ENCODE assay signal across 8 mouse cellular contexts in the genomic region with DNA sequence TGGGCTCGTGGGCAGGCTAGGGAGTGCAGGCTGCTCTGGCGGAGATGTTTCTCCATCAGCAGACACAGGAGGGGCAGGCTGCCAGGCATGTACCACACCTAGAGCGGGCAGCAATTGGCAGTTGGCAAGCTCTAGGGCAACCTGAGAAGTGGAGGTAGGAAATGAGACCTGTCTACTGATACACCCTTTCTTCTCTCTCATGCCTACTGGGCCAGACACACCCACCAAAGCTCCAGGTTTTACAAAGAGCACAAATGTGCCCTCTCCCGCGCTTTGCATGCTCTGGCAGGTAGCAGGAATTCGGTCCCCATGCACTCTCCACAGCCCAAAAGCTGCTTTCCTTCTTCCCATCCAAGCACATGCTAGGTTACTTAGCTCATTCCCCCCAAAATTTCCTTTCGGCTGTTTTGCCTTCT. TPM values are rescaled to one million over a fixed set of nuclear protein-coding genes. Genes with fewer than 3 reads are reported as not detected.
DNase-seq lines count a peak whose midpoint lies in the region; ATAC-seq and TF ChIP-seq lines count a peak whose summit lies in the region.

No protein-coding gene starts in this region.

- H3K27me3 ChIP-seq in lung, embryonic 15.5 days = peaks cover 25% of the 10 kb centered on the region; the same call in 1 of the 2 replicates
- no peaks in the 10 kb centered on the region for H3K27me3 ChIP-seq in hindbrain, embryonic 13.5 days
- H3K27me3 ChIP-seq in midbrain, embryonic 16.5 days (ENCODE audit: control insufficient read depth, insufficient read depth, low read depth, low read length) = no peaks in the 10 kb centered on the region

- peak overlapping the region; percentile 84 for H3K4me2 ChIP-seq in lung, embryonic 15.5 days
- peak overlapping the region; percentile 69 for H3K4me2 ChIP-seq in hindbrain, embryonic 13.5 days
- H3K4me2 ChIP-seq in midbrain, embryonic 16.5 days (ENCODE audit: low read length) = peak overlapping the region; percentile 73

- TF ChIP-seq CTCF in lung, adult 2 months (IDR thresholded peaks at IDR 0.05; ENCODE audit: insufficient read depth, low read length) = no peak

- ATAC-seq in lung, embryonic 15.5 days (ENCODE audit: borderline replicate concordance, extremely low read depth, low FRiP score, low TSS enrichment) = peak; percentile 52; the same call in 1 of the 2 replicates
- peak; percentile 55 for ATAC-seq in hindbrain, embryonic 13.5 days (ENCODE audit: low FRiP score)
- ATAC-seq in midbrain, embryonic 16.5 days = peak; percentile 69
- no peak for ATAC-seq in erythroid progenitor cell, adult 5-6 weeks (replicated peaks; ENCODE audit: low FRiP score, poor library complexity, severe bottlenecking)

- H3K36me3 ChIP-seq in lung, embryonic 15.5 days = no peaks in the 10 kb centered on the region
- peaks cover 6% of the 10 kb centered on the region; the same call in 1 of the 2 replicates for H3K36me3 ChIP-seq in hindbrain, embryonic 13.5 days
- no peaks in the 10 kb centered on the region for H3K36me3 ChIP-seq in midbrain, embryonic 16.5 days (ENCODE audit: control insufficient read depth, insufficient read depth, low read length)

- intact Hi-C loops in left cerebral cortex, postnatal 36 days (cut with DNase I) = loop anchor here (5.0 kb wide), 1 partner anchor 43 kb away; no protein-coding TSS in a partner anchor

- H3K9ac ChIP-seq in lung, embryonic 15.5 days = peak overlapping the region; percentile 30
- peak overlapping the region; percentile 89 for H3K9ac ChIP-seq in hindbrain, embryonic 13.5 days
- peak overlapping the region; percentile 88 for H3K9ac ChIP-seq in midbrain, embryonic 16.5 days (ENCODE audit: low read depth, low read length)

- H3K27ac ChIP-seq in lung, embryonic 15.5 days = peak overlapping the region; percentile 61
- peak overlapping the region; percentile 93 for H3K27ac ChIP-seq in hindbrain, embryonic 13.5 days
- H3K27ac ChIP-seq in midbrain, embryonic 16.5 days (ENCODE audit: low read length) = peak overlapping the region; percentile 89

- no peaks in the 10 kb centered on the region for H3K9me3 ChIP-seq in lung, embryonic 15.5 days
- H3K9me3 ChIP-seq in hindbrain, embryonic 13.5 days = no peaks in the 10 kb centered on the region
- H3K9me3 ChIP-seq in midbrain, embryonic 16.5 days (replicated peaks; ENCODE audit: control insufficient read depth, low read length, poor library complexity, severe bottlenecking) = no peaks in the 10 kb centered on the region

- WGBS in lung, embryonic 15.5 days = 13% methylated on average over 7 of the region's 7 CpGs
- WGBS in lung, adult 2 months = 34% methylated on average over 7 of the region's 7 CpGs
- WGBS in hindbrain, embryonic 13.5 days = 5% methylated on average over 7 of the region's 7 CpGs
- 4% methylated on average over 7 of the region's 7 CpGs for WGBS in midbrain, embryonic 16.5 days

- H3K4me3 ChIP-seq in lung, embryonic 15.5 days = peak overlapping the region; percentile 46
- no peak overlapping the region for H3K4me3 ChIP-seq in lung, adult 2 months (replicated peaks; ENCODE audit: extremely low read depth, low read depth, low read length)
- peak overlapping the region; percentile 72 for H3K4me3 ChIP-seq in hindbrain, embryonic 13.5 days
- H3K4me3 ChIP-seq in midbrain, embryonic 16.5 days (ENCODE audit: low read depth, low read length) = peak overlapping the region; percentile 81

- peaks cover 20% of the 10 kb centered on the region for H3K4me1 ChIP-seq in lung, embryonic 15.5 days
- no peaks in the 10 kb centered on the region for H3K4me1 ChIP-seq in lung, adult 2 months (ENCODE audit: control insufficient read depth, insufficient read depth, low read length)
- peaks cover 40% of the 10 kb centered on the region for H3K4me1 ChIP-seq in hindbrain, embryonic 13.5 days (replicated peaks)
- H3K4me1 ChIP-seq in midbrain, embryonic 16.5 days (ENCODE audit: control insufficient read depth, insufficient read depth, low read length) = peaks cover 18% of the 10 kb centered on the region

- TF ChIP-seq POLR2A in lung, adult 2 months (IDR thresholded peaks at IDR 0.05; ENCODE audit: borderline replicate concordance, extremely low read depth, low read depth, low read length) = no peak

- no peak for DNase-seq in lung, adult 2 months
- peak; percentile 68 for DNase-seq in embryo, embryonic 11 days
- DNase-seq in left cerebral cortex, postnatal 36 days (ENCODE audit: low spot score in 2 of 2) = peak; percentile 54 to 71
- no peak for DNase-seq in thymus, postnatal 14 days

RNA-seq across cellular contexts. Expression of gene Ptn, which starts 0.7 kb away (rescaled TPM):
- polyA plus RNA-seq in lung, embryonic 15.5 days (2015; fragmentation: Nextera tagmentation; extraction: Ambion mirVana) = 133 and 149 TPM in 2 replicates
- polyA plus RNA-seq in lung, adult 2 months (2012; rRNA removed) = 0.48 and 1.1 TPM in 2 replicates
- 566 and 774 TPM in 2 replicates for polyA plus RNA-seq in hindbrain, embryonic 13.5 days (2015; fragmentation: Nextera tagmentation; extraction: Ambion mirVana)
- 100 to 1,000 TPM; 406 to 414 TPM for total RNA-seq in left cerebral cortex, postnatal 36 days (2021)
- polyA plus RNA-seq in midbrain, embryonic 16.5 days (2015; fragmentation: Nextera tagmentation; extraction: Ambion mirVana) = 861 and 866 TPM in 2 replicates
- not detected in 2 replicates for total RNA-seq in erythroid progenitor cell, adult 5-6 weeks (2015; ENCODE audit: low replicate concordance)
- total RNA-seq in erythroid progenitor cell, adult 5-6 weeks (2017; ENCODE audit: low replicate concordance) = not detected in 2 replicates

Comparison
In these comparisons a context has a peak if more than half of its experiments do, and no peak if none do; other contexts are left out.
1. RNA of gene Ptn, which starts 0.7 kb away (polyA plus RNA-seq): 861 to 866 TPM in midbrain, embryonic 16.5 days, 566 to 774 TPM in hindbrain, embryonic 13.5 days and 133 to 149 TPM in lung, embryonic 15.5 days; 0.48 to 1.1 TPM in lung, adult 2 months; every median in the first group is over 10 times any median in the second.
2. H3K9ac ChIP-seq: peak in every context shown above with its lines; median percentile 89 in hindbrain, embryonic 13.5 days; 88 in midbrain, embryonic 16.5 days; 30 in lung, embryonic 15.5 days.
3. DNase-seq: peak in embryo, embryonic 11 days (single experiment) and left cerebral cortex, postnatal 36 days (2 of 2); none in lung, adult 2 months (single experiment) and thymus, postnatal 14 days (single experiment).
4. Peak in every context shown above with its lines, with median percentiles within 50 percentile points of each other: H3K27ac ChIP-seq and H3K4me2 ChIP-seq.